Mouse (Mus musculus) adrenal gland, postnatal 14 days (tissue): ENCODE measurements around the gene Krtdap. TPM values are rescaled to one million over a fixed set of nuclear protein-coding genes. Genes with fewer than 3 reads are reported as not detected.

ENCODE experiments used
- total RNA-seq: library from RNA; stranded (reverse); gene quantifications from 2 replicates; pipeline ENCODE4 v1.2.3, GENCODE M21; 2021

Gene Krtdap
- total RNA-seq, 1 experiment from 2014 or later: 1.3 TPM

Other genes with a start within 250 kb of the Krtdap start
- 24.2 and 29.4 TPM in 2 replicates for gene Hspb6, start 235.7 kb upstream of the Krtdap start, total RNA-seq
- gene Proser3, start 235.6 kb upstream of the Krtdap start, total RNA-seq: 7.6 and 9.2 TPM in 2 replicates
- 41.6 and 46.3 TPM in 2 replicates for gene Lin37, start 228.1 kb upstream of the Krtdap start, total RNA-seq
- 60.3 and 66.8 TPM in 2 replicates for gene U2af1l4, start 224.6 kb upstream of the Krtdap start, total RNA-seq
- 3.8 and 4.6 TPM in 2 replicates for gene Gm49396, start 224.6 kb upstream of the Krtdap start, total RNA-seq
- gene Psenen, start 224.3 kb upstream of the Krtdap start, total RNA-seq: 117 and 125 TPM in 2 replicates
- gene Igflr1, start 222.5 kb upstream of the Krtdap start, total RNA-seq: 5.1 and 7.8 TPM in 2 replicates
- 45.7 and 54.0 TPM in 2 replicates for gene Kmt2b, start 199.2 kb upstream of the Krtdap start, total RNA-seq
- gene Zbtb32, start 189.0 kb upstream of the Krtdap start, total RNA-seq: 0.85 and 1.1 TPM in 2 replicates
- 0.22 and 0.45 TPM in 2 replicates for gene Upk1a, start 175.0 kb upstream of the Krtdap start, total RNA-seq
- 3,197 and 3,382 TPM in 2 replicates for gene Cox6b1, start 161.7 kb upstream of the Krtdap start, total RNA-seq
- gene Etv2, start 152.0 kb upstream of the Krtdap start, total RNA-seq: not detected in 2 replicates
- 78.2 and 81.2 TPM in 2 replicates for gene Rbm42, start 137.6 kb upstream of the Krtdap start, total RNA-seq
- gene Haus5, start 122.9 kb upstream of the Krtdap start, total RNA-seq: 10.4 and 11.9 TPM in 2 replicates
- not detected in 2 replicates for gene Pmis2, start 116.3 kb upstream of the Krtdap start, total RNA-seq
- 1.4 and 3.4 TPM in 2 replicates for gene 2200002J24Rik, start 89.0 kb upstream of the Krtdap start, total RNA-seq
- gene Atp4a, start 75.7 kb upstream of the Krtdap start, total RNA-seq: 3.0 TPM in 2 replicates
- gene Tmem147, start 58.4 kb upstream of the Krtdap start, total RNA-seq: 215 and 242 TPM in 2 replicates
- not detected in 2 replicates for gene Gapdhs, start 44.2 kb upstream of the Krtdap start, total RNA-seq
- 76.3 and 82.7 TPM in 2 replicates for gene Sbsn, start 36.4 kb upstream of the Krtdap start, total RNA-seq
- gene Dmkn, start 24.1 kb upstream of the Krtdap start, total RNA-seq: 2.2 and 3.5 TPM in 2 replicates
- gene Ffar2, start 35.9 kb downstream of the Krtdap start, total RNA-seq: 1.1 TPM in 2 replicates
- 0.26 and 0.38 TPM in 2 replicates for gene Ffar3, start 68.3 kb downstream of the Krtdap start, total RNA-seq
- gene Ffar1, start 73.7 kb downstream of the Krtdap start, total RNA-seq: 0.41 TPM in 1 of 2 replicates, not detected in the other
- 3.2 and 14.1 TPM in 2 replicates for gene Cd22, start 92.4 kb downstream of the Krtdap start, total RNA-seq
- gene Mag, start 127.0 kb downstream of the Krtdap start, total RNA-seq: 0.33 and 0.90 TPM in 2 replicates
- 6.5 TPM in 1 of 2 replicates, not detected in the other for gene Hamp2, start 136.8 kb downstream of the Krtdap start, total RNA-seq
- 4.3 TPM in 1 of 2 replicates, not detected in the other for gene Hamp, start 156.1 kb downstream of the Krtdap start, total RNA-seq
- 111 and 115 TPM in 2 replicates for gene Usf2, start 168.9 kb downstream of the Krtdap start, total RNA-seq
- 6.7 and 19.9 TPM in 2 replicates for gene Lsr, start 185.6 kb downstream of the Krtdap start, total RNA-seq
- 0.34 and 1.1 TPM in 2 replicates for gene Fam187b, start 185.9 kb downstream of the Krtdap start, total RNA-seq